Mouse (Mus musculus) CD8-positive naive resting alpha-beta T cell, adult 2 months (primary cell): Measurements from ENCODE around the gene Tmed8.
"Not testable (repeated sequence)": the region's sequence is repeated elsewhere in the genome, so short reads cannot be mapped to it uniquely, and the experiment has no call there.

Experiments
- DNase-seq, 2 experiments: peaks; one replicate each; pipeline ENCODE4 v3.0.0; 2022; ENCODE audit warnings: low read depth in 2 of 2, low spot score in 2 of 2

Tmed8 gene

GRCm38 (mm10) chr12:87160815-87161214, 39.4 kb downstream of the Tmed8 start:
- DNase-seq: no peak

GRCm38 (mm10) chr12:87160310-87160709, 39.9 kb downstream of the Tmed8 start:
- no peak for DNase-seq

GRCm38 (mm10) chr12:87158099-87158498, 42.2 kb downstream of the Tmed8 start:
- DNase-seq: no peak

- DNase-seq: no peak
Observed at GRCm38 (mm10) chr12:87157361-87157760, 42.9 kb downstream of the Tmed8 start.

- DNase-seq: not testable (repeated sequence)
Observed at GRCm38 (mm10) chr12:87154448-87154847, 45.8 kb downstream of the Tmed8 start.

GRCm38 (mm10) chr12:87149471-87149870, 50.8 kb downstream of the Tmed8 start:
- no peak for DNase-seq

- no peak for DNase-seq
Observed at GRCm38 (mm10) chr12:87148136-87148535, 52.1 kb downstream of the Tmed8 start.

- peak; percentile 79 to 81 for DNase-seq
Observed at GRCm38 (mm10) chr12:87147395-87148089, 52.7 kb downstream of the Tmed8 start, which contains the start of gene Pomt2. Gene Pomt2 (minus strand): TSS chr12:87147968.

- peak; percentile 71 to 84 for DNase-seq
Observed at GRCm38 (mm10) chr12:87146966-87147365, 53.3 kb downstream of the Tmed8 start, which contains the start of gene Gstz1. Gene Gstz1 (plus strand): TSS chr12:87147165.

- no peak for DNase-seq
Observed at GRCm38 (mm10) chr12:87142156-87142555, 58.1 kb downstream of the Tmed8 start.

GRCm38 (mm10) chr12:87138768-87139167, 61.5 kb downstream of the Tmed8 start:
- DNase-seq: no peak

GRCm38 (mm10) chr12:87138342-87138701, 61.9 kb downstream of the Tmed8 start:
- no peak for DNase-seq

- DNase-seq: no peak
Observed at GRCm38 (mm10) chr12:87137439-87138341, 62.6 kb downstream of the Tmed8 start.

- DNase-seq: no peak
Observed at GRCm38 (mm10) chr12:87132784-87133183, 67.5 kb downstream of the Tmed8 start.

- no peak for DNase-seq
Observed at GRCm38 (mm10) chr12:87132210-87132609, 68.0 kb downstream of the Tmed8 start.

GRCm38 (mm10) chr12:87131619-87132018, 68.6 kb downstream of the Tmed8 start:
- peak in 1 of 2 experiments; percentile 9 for DNase-seq

GRCm38 (mm10) chr12:87131181-87131580, 69.1 kb downstream of the Tmed8 start:
- DNase-seq: no peak

GRCm38 (mm10) chr12:87130224-87130623, 70.0 kb downstream of the Tmed8 start:
- DNase-seq: no peak

GRCm38 (mm10) chr12:87127256-87127655, 73.0 kb downstream of the Tmed8 start:
- no peak for DNase-seq

GRCm38 (mm10) chr12:87121918-87122589, 78.2 kb downstream of the Tmed8 start:
- DNase-seq: no peak
